Mouse (Mus musculus): Measurements from ENCODE around the gene Lyve1.
A peak's percentile ranks its signal among the peaks of the same experiment; 100 is the strongest.
"Not testable (repeated sequence)": the region's sequence is repeated elsewhere in the genome, so short reads cannot be mapped to it uniquely, and the experiment has no call there.

Lyve1 gene

GRCm38 (mm10) chr7:110862751-110863289, at the start of gene Lyve1:
TSS of gene Lyve1 (minus strand) at chr7:110863239.
- DNase-seq (ENCODE audit: low spot score), result no peak

DNA sequence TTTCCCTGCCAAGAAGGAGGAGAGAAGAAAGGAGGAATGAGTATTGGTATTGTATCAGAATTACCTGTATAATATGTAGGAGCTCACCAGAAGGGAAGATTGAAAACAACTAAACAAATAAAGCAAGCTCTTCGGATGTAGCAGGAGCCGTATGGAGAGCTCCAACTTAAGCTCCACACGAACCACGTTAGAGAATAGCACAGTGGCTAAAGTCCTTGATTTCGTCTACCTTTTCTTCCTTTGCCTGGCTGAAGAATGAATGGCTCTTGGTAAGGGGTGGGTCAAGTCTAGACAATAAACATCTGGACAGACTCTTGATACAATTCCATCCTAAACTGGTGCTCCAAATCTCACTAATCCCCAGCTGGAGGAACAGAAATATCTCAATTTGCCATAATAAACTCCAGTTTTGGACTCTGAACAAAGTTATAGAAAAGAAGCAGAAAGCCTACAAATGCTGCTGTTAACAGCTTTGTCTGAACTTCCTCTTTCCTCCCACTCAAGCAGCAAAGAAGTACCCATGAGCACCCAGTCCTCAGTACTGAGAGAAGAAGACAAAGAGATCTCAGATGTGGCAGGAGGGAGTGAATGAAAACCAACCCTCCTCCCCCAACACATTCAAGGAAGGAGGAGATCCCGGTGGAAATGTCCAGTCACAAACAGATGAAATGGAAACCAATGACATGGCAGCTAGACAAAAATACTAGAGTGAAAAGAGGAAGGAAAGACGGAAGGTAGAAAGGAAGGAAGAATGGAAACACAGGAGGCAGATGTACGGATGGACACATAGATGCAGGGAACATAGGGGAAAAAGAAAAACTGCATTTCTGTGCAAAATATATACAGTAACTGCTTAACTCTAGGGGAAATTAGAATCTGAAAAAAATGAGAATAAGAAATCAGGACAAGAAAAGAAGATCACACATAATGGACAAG, 45.4 kb upstream of the Lyve1 start:
- DNase-seq (ENCODE audit: low spot score), result no peak

DNA sequence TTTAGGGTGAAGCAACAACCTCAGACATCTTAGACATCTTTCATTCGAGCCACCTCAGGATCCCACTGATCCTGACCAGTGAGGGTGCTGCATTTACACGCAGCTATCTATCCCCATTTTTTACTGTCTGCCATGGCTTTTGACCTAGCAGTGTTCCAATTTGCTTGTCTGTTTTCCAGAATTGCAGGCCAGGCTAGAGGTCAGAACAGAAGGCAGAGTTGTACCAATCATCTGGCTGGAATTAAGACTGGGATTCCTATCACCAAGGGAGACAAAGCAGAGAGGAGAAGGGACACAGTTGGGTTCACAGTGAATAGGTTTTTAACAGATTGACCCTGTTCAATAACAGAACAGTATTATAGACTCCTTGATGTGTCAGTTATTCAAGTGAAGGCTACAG, 43.5 kb upstream of the Lyve1 start:
- no peak for DNase-seq (ENCODE audit: low spot score)

- DNase-seq (ENCODE audit: low spot score), result no peak
Measured at GRCm38 (mm10) chr7:110903226-110903625, 40.2 kb upstream of the Lyve1 start.

DNA sequence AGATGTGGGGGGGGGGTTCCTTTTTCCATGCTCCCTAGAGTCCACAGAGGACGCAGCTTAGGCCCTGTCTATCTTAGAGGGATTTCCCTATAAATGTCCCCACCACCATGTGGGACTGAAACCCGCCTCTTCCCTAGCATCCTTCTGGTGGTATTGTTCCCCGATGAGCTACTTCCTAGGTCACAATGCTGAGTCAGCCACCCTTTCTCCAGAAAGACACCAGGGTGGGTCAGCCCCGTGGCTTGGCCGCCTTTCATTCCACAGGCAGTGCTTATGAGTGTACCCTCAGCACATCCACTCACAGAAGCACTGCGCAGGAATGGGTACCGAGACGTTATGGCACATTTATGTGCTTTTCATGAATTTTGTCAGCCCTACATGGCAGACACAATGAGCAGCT, 34.2 kb upstream of the Lyve1 start:
- DNase-seq (ENCODE audit: low spot score), result no peak

GRCm38 (mm10) chr7:110896453-110896852, 33.4 kb upstream of the Lyve1 start:
- no peak for DNase-seq (ENCODE audit: low spot score)

DNA sequence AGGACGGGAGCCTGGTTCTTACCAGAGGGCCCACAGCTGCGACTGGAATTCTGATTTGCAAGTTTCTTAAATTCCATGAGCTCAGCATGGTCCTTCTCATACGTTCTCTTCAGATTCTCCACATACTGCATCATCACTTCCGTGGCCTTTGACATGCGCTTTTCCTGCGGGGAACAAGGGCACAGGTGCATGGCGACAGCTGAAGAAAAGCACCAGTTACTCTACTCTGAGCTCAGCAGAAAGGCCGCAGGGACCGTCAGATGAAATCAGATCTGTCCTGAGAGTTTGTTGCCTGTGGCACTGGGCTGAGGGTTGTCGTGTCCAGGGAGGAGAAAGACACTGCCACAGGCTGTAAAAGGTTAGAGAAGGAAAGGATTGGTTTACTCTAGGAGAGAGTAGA, 32.7 kb upstream of the Lyve1 start:
- DNase-seq (ENCODE audit: low spot score), result not testable (repeated sequence)

GRCm38 (mm10) chr7:110894673-110895072, 31.6 kb upstream of the Lyve1 start:
- no peak for DNase-seq (ENCODE audit: low spot score)

DNA sequence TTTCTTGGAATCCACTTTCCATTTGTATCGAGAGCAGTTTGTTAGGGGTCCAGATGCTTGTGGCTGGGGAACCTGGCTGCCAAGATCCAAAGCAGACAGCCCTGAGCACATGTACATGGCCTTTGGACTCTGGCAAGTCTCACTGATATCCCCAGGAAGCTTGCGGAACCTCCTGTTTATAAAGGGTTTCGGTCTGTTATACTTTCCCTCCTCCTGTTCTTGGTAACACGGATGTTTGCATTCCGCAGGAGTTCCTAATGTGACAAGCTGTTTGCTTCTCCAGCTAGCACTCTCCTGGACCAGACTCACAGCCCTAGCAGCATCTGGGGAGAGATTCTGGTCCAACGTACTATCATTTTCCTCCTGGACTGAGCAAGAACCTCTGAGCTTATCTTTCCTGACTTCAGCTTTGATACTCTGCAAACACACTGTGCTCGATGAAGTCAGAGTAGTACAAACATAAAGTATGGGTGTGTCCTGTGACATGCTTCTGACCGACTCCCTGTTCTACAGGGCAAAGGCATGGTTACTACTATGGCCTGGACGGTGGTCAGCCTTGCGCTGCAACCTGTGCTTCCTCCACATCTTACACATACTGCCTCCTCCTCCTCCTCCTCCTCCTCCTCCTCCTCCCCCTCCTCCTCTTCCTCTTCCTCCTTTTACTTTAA, 31.0 kb upstream of the Lyve1 start:
- DNase-seq (ENCODE audit: low spot score), result no peak

GRCm38 (mm10) chr7:110891501-110891986, 28.5 kb upstream of the Lyve1 start:
- no peak for DNase-seq (ENCODE audit: low spot score)

DNA sequence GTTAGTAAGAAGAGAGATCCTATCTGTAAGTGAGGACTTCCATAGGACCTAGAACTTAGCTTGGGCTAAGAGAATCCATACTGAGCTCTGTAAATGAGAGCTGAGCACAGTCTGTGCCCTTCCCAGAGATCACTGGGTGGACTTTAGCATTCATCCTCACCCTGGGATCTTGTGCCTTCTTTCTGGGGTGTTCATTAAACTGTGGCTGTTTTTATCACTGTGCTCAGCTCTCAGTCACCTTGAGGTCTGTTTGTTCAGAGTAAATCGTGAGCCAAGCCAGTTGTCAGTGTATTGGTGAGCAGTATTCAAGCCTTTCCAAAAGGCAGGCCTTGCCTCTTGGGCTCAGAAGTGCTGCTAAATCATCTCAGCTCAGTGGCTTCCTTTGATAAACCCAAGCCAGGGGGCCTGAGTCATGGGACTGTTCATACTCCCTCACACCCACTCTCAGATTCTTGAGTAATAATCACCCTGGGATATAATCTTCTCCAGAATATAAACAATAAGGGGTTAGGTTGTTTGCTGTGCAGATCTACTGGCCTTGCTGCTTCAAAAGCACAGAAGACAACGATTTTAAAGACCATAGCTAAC, 18.8 kb upstream of the Lyve1 start:
- no peak for DNase-seq (ENCODE audit: low spot score)

DNA sequence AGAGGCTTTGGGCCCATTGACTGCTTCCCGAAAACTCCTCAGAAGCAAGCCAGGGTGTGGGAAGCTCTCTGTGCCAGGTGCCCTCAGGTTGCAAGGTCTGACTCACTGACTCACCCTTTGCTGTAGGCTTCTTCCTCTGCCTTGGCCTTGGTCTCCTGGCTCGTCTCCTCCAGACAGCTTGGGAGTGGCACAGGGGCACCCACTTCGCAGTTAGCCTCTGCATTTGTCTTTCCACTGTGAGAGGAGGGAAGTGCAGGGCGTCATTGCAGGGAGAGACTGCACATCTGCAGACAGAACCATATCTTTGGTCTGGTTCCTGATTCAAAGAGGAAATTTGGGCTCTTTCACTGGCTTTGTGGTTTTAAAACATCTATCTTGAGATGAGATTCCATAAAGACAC, 15.0 kb upstream of the Lyve1 start:
- DNase-seq (ENCODE audit: low spot score), result no peak

DNA sequence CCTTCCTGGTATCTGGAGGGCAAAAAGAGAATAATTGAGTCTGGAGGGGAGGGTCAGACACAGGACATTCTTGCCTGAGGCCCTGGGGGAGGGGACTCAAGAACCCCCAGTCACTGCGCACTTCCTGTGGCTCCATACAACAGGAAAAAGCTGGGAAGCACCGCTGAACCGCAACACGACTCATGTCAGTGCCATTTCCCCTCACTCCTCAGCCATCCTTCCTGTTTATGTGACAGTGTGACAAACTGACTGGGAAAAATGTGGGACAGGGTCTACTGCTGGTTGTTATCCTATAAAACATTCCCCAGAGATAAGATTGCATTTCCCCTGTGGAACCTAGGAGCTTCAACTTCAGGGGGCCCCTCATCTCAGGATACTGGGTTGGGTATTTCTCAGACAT, 13.9 kb upstream of the Lyve1 start:
- DNase-seq (ENCODE audit: low spot score), result no peak

DNA sequence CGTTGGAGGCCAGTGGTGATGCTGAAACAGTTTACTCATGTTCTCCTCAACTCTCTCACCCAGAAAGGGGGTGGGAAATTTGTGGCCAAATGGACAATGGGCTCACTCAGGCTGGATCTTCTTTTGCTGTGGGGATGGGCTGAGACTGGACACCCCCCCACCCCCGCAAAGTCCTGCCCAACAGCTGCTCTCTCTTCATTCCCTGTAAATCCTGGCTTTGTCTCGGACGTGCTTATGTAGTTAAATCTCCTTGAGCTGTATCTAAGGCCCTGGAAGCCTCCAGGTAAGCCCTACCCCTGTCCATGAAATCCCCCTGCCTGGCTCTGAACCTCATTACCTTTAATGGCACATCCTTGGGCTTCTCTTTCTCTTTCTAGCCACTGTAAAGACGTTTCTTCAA, 5.8 kb upstream of the Lyve1 start:
- no peak for DNase-seq (ENCODE audit: low spot score)

DNA sequence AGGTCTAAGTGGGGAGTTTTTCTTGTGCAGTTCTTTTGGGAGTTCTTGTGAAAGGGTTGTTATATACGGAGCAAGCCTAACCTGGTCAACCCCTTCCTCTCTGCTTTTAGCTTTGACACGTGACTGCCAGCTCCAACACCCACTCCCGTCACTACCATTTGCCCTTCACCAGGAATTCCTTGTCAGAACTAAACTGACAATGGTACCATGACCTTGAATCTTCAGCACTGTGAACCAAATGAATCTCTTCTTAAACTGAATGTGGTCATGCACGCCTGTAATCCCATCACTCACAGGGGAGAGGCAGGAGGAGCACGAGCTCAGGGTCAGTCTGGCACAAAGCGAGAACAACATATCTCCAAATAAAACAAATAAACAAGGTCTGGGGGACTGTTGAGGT, 4.1 kb upstream of the Lyve1 start:
- DNase-seq (ENCODE audit: low spot score), result no peak

DNA sequence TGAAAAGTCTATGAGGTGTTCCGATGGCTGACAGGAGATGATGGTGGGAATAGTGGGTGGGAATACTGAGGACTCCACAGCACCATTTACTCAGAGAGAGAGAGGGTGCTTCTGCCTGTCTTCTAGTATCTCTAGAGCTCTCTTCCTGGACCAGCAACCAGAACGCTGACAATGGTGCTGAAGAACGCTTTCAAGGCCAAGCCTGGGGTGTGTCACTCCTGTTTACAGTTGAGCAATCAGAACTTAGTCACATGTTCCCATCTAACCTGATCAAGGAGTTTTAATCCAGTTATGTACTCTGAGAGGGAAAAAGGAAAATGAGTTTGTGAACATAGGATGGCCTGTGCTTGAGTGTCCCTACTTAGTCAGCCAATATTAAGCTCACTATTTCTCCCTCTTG, 3.0 kb upstream of the Lyve1 start:
- no peak for DNase-seq (ENCODE audit: low spot score)

GRCm38 (mm10) chr7:110865570-110865969, 2.5 kb upstream of the Lyve1 start:
- DNase-seq (ENCODE audit: low spot score), result no peak

DNA sequence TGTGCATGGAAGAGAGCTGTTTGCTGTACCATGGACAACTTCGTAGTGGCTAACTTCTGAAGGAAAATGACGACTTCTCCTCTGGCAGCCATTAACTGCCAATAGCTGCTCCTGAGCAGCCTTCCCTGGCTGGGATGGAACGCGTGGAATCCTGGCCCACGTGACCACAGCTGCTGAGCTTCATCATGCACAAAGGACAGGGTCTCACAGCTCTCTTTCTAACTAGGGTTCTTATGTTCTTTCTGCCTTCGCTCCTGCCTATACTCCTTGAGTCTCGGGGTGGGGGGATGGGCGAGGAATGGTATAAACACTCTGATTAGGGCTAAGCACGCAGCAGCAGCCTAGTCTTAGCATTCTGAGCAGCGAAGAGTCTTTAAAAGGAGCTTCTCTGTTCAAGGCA, 2.0 kb upstream of the Lyve1 start:
- no peak for DNase-seq (ENCODE audit: low spot score)

- no peak for DNase-seq (ENCODE audit: low spot score)
Measured at GRCm38 (mm10) chr7:110860129-110860528, 2.9 kb downstream of the Lyve1 start.

DNA sequence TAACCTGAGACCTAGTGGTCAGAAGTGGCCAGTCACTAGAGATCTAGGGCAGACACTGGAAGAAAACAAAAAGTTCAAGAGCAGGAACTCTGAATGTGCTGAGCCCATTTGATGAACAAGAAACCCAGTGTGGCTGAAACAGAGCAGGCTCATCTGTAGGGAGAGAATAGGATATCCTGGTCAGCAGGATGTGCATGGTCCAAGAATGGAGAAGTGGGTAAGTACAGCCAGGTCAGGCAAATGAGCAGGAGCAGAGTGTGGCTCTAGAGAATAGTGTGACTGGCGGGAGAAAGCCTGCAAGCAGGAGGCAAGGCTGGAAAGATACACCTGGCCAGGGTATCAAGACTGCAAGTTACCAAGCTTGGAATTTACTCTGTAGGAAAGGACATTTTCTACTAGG, 7.4 kb downstream of the Lyve1 start:
- no peak for DNase-seq (ENCODE audit: low spot score)

DNA sequence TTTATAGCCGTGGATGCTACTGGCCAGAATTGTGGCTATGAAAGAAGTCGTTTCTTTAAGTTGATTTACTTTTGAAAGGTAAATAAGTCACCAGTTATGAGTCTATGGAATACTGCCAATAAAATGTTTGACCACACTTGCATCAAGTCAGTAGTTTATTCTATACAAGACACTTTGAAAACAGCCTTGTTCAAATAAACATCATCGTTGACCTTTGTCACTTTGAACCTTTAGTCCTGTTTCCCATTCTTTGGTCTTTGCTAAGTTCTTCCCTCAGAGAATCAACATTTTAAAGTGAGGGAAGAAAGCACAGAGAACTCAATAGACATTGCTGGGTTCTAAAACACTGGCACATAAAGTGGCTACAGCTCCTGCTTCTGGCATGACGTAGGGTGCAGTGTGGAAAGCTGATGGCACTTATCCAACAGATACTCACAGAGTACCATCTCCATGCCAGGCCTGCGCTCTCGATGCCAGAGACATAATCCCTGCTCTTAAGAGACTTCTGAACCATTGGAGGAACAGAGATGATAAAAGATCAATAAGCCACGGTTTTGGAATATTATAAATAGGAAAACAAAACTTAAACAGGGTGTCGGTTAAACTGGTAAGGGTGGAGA, 8.0 kb downstream of the Lyve1 start:
- peak; percentile 31 for DNase-seq (ENCODE audit: low spot score)

GRCm38 (mm10) chr7:110854519-110854918, 8.5 kb downstream of the Lyve1 start:
- DNase-seq (ENCODE audit: low spot score), result no peak
